Mouse (Mus musculus) liver, postnatal 0 days (tissue): ENCODE measurements around the gene Letmd1.

Experiments
- CTCF ChIP-seq: sonication (generic); IDR thresholded peaks from 2 replicates; pipeline ENCODE4 v1.5.1; 2016; ENCODE audit warnings: antibody characterized with exemption, low read depth
- EP300 ChIP-seq: IDR thresholded peaks from 2 replicates; pipeline ENCODE4 v1.6.1; 2016; ENCODE audit warnings: antibody characterized with exemption, low read depth, mild to moderate bottlenecking

DNA sequence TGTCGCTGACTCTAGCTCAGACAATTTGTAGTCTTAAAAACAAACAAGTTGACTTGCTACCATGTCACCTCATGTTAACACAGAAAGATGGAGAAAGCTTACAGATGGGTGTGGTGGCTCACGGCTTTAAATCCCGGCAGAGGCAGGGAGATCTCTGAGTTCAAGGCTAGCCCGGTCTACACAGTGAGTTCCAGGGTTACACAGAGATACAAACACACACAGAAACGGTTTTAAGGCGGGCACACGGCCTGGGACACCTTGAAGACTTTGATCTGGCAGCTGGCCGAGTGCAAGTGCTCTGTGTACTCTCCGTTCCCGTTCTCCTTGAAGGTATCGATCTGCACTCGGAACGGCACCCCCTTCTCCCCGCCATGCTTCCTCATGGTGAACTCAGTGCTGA is 51.5 kb downstream of the Letmd1 start:
- TF ChIP-seq CTCF, result no peak
- no peak for TF ChIP-seq EP300
